Mouse (Mus musculus) ES-E14 (cell line): Measurements from ENCODE around the gene Arhgef40.

Experiments
- CHD2 ChIP-seq: IDR thresholded peaks from 2 replicates; pipeline ENCODE4 v1.6.1; 2014; ENCODE audit warnings: mild to moderate bottlenecking, low read depth, low read length, inconsistent platforms
- HCFC1 ChIP-seq: IDR thresholded peaks from 2 replicates; pipeline ENCODE4 v1.6.1; 2012; ENCODE audit warnings: low read length, inconsistent platforms, borderline replicate concordance; ENCODE audit not compliant: insufficient read depth
- MAFK ChIP-seq: IDR thresholded peaks from 2 replicates; pipeline ENCODE4 v1.6.1; 2014; ENCODE audit warnings: mild to moderate bottlenecking, low read depth, low read length, inconsistent platforms; ENCODE audit not compliant: insufficient read depth
- ZC3H11A ChIP-seq: IDR thresholded peaks from 2 replicates; pipeline ENCODE4 v1.6.1; 2012; ENCODE audit warnings: low read depth, mild to moderate bottlenecking, inconsistent platforms, low read length, borderline replicate concordance

GRCm38 (mm10) chr14:52044901-52045678 is 60.6 kb downstream of the Arhgef40 start:
- TF ChIP-seq ZC3H11A (peak; percentile 84; the same call in 1 of the 2 replicates), MAFK (no peak), CHD2 (no peak), HCFC1 (no peak)
